Mouse (Mus musculus) lung, postnatal 0 days (tissue): ENCODE data around the gene Gm49361. TPM values are rescaled to one million over a fixed set of nuclear protein-coding genes. Genes with fewer than 3 reads are reported as not detected.

Experiments used
- ATAC-seq: fragments of 200-750 bp; cut with Nextera tagmentation; 2 replicates; pipeline ENCODE4 v1.8.0; 2017; ENCODE audit warnings: moderate library complexity
- DNase-seq: peaks from one replicate; pipeline ENCODE4 v3.0.0-alpha.2; 2016; ENCODE audit warnings: low spot score
- H3K27ac ChIP-seq: fragments of 300-500 bp; sonication (generic); 2 replicates; pipeline ENCODE4 v1.5.1; 2014; ENCODE audit warnings: antibody characterized with exemption, mild to moderate bottlenecking, low read length, mixed read lengths
- H3K27me3 ChIP-seq: fragments of 300-500 bp; sonication (generic); replicated peaks from 2 replicates; pipeline ENCODE4 v1.6.1; 2014; ENCODE audit warnings: low read length, mixed read lengths; ENCODE audit not compliant: insufficient read depth
- H3K36me3 ChIP-seq: fragments of 300-500 bp; sonication (generic); 2 replicates; pipeline ENCODE4 v1.6.1; 2014; ENCODE audit warnings: low read length, mixed read lengths; ENCODE audit not compliant: insufficient read depth
- H3K4me1 ChIP-seq: fragments of 300-500 bp; sonication (generic); 2 replicates; pipeline ENCODE4 v1.6.1; 2014; ENCODE audit warnings: antibody characterized with exemption, low read depth, low read length, mixed read lengths; ENCODE audit not compliant: insufficient read depth
- H3K4me2 ChIP-seq: fragments of 300-500 bp; sonication (generic); replicated peaks from 2 replicates; pipeline ENCODE4 v1.6.1; 2014; ENCODE audit warnings: low read depth, mild to moderate bottlenecking, low read length, moderate library complexity, mixed read lengths
- H3K4me3 ChIP-seq: fragments of 300-500 bp; sonication (generic); 2 replicates; pipeline ENCODE4 v1.5.1; 2014; ENCODE audit warnings: low read depth, low read length
- H3K9ac ChIP-seq: fragments of 300-500 bp; sonication (generic); replicated peaks from 2 replicates; pipeline ENCODE4 v1.6.1; 2014; ENCODE audit warnings: low read depth, mild to moderate bottlenecking
- H3K9me3 ChIP-seq: fragments of 300-500 bp; sonication (generic); 2 replicates; pipeline ENCODE4 v1.6.1; 2016; ENCODE audit warnings: low read length, mixed read lengths
- CTCF ChIP-seq: IDR thresholded peaks from 2 replicates; pipeline ENCODE4 v1.5.1; 2016; ENCODE audit warnings: antibody characterized with exemption, mild to moderate bottlenecking
- EP300 ChIP-seq: IDR thresholded peaks from 2 replicates; pipeline ENCODE4 v1.6.1; 2016; ENCODE audit warnings: antibody characterized with exemption, mild to moderate bottlenecking, control low read depth
- WGBS: fragments of 180-500 bp; shearing (Covaris S2); extraction: QIAGEN DNeasy Blood & Tissue Kit; methylation state at CpG from one replicate; pipeline ENCODE4 v1.1.7; 2014; 5-methylcytosine and 5-hydroxymethylcytosine counted together
- polyA plus RNA-seq: library from polyadenylated mRNA; unstranded; fragments of >200 nt; fragmentation: Nextera tagmentation; extraction: Ambion mirVana; gene quantifications from 2 replicates; pipeline ENCODE4 v1.2.1, GENCODE M21; 2015

The Gm49361 gene
- polyA plus RNA-seq, 1 experiment from 2014 or later: not detected

DNA sequence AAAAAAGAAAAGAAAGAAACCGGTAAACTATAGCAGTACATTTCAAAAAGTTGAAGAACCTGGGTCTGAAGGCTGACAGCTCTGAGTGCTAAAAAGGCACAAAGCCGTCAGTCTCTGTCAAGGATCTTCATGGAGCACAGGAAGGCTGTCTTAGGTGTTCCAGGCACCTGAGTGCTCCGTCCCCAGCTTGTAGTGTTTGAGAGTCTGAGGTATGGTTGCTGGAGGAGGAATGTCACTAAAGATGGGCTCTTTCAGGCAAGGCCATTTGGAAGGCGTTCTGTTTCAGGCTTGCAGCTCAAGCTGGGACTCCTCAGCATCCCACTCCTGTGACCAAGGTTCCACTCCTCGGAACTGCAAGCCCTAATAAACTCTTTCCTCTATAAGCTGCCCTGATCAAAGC is 58.5 kb downstream of the Gm49361 start:
- H3K4me3 ChIP-seq: no peak overlapping the region
- DNase-seq (no peak), ATAC-seq (no peak)
- no peaks in the 10 kb centered on the region for H3K4me1 ChIP-seq
- WGBS: 68% methylated on average over 5 of the region's 5 CpGs
- H3K27me3 ChIP-seq: no peaks in the 10 kb centered on the region
- no peak overlapping the region for H3K9ac ChIP-seq
- H3K4me2 ChIP-seq: no peak overlapping the region
- peaks cover 4% of the 10 kb centered on the region; the same call in 1 of the 2 replicates for H3K36me3 ChIP-seq
- no peaks in the 10 kb centered on the region for H3K9me3 ChIP-seq
- no peak for TF ChIP-seq EP300
- TF ChIP-seq CTCF: no peak
- H3K27ac ChIP-seq: no peak overlapping the region

DNA sequence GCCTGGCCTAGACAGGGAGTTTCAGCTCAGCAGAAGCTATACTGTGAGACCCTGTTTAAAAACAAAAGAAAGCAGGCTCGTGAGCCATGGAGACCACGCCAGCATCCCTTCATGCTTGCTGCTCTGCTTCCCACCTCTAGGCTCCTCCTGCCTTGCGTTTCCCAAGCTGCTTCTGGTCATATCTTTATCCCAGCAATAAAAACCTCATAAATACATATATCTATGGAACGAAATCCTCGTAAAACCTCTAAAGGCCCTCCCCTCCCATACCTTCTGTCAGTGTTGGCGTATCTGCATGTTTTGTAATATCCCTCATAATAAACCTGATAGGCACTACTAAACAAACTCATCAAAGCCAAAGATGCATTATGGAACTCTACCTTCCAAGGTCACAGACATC is 59.3 kb downstream of the Gm49361 start:
- H3K4me1 ChIP-seq: no peaks in the 10 kb centered on the region
- H3K9me3 ChIP-seq: no peaks in the 10 kb centered on the region
- WGBS: 84% methylated on average over 6 of the region's 6 CpGs
- no peak overlapping the region for H3K27ac ChIP-seq
- no peak overlapping the region for H3K4me3 ChIP-seq
- peaks cover 4% of the 10 kb centered on the region; the same call in 1 of the 2 replicates for H3K36me3 ChIP-seq
- no peak overlapping the region for H3K9ac ChIP-seq
- H3K27me3 ChIP-seq: no peaks in the 10 kb centered on the region
- no peak overlapping the region for H3K4me2 ChIP-seq
- DNase-seq: no peak
- TF ChIP-seq CTCF (no peak), EP300 (no peak)
- ATAC-seq: no peak

DNA sequence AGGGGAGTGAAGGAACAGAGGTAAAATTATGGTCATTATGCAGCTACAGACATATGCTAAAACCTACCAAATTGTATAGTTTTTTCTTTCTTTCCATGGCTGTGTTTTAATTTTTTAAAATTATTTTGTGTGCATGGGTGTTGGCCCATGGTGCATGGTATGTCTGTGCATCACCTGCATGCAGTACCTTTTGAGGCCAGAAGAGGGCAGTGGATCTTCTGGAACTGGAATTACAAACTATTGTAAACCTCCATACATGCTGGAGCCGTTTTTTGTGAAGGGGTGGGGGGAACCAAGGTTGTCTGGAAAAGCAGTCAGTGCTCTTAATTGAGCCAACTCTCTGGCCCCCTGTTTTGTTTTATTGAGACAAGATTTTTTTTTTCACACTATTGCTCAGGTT is 61.3 kb downstream of the Gm49361 start:
- TF ChIP-seq EP300 (no peak), CTCF (peak; percentile 90)
- H3K9me3 ChIP-seq: no peaks in the 10 kb centered on the region
- H3K27ac ChIP-seq: no peak overlapping the region
- no peak overlapping the region for H3K9ac ChIP-seq
- no peaks in the 10 kb centered on the region for H3K27me3 ChIP-seq
- WGBS: 0% methylated on average over 1 of the region's 1 CpGs
- no peaks in the 10 kb centered on the region for H3K4me1 ChIP-seq
- no peak overlapping the region for H3K4me3 ChIP-seq
- DNase-seq (peak; percentile 67), ATAC-seq (peak; percentile 54; the same call in 1 of the 2 replicates)
- no peaks in the 10 kb centered on the region for H3K36me3 ChIP-seq
- H3K4me2 ChIP-seq: no peak overlapping the region

GRCm38 (mm10) chr14:57682751-57683150 is 63.2 kb downstream of the Gm49361 start:
- H3K9ac ChIP-seq: no peak overlapping the region
- no peak overlapping the region for H3K27ac ChIP-seq
- no peaks in the 10 kb centered on the region for H3K4me1 ChIP-seq
- H3K4me2 ChIP-seq: no peak overlapping the region
- no peak for DNase-seq
- ATAC-seq: no peak
- 89% methylated on average over 4 of the region's 4 CpGs for WGBS
- no peaks in the 10 kb centered on the region for H3K9me3 ChIP-seq
- no peaks in the 10 kb centered on the region for H3K27me3 ChIP-seq
- H3K36me3 ChIP-seq: no peaks in the 10 kb centered on the region
- no peak overlapping the region for H3K4me3 ChIP-seq
- no peak for TF ChIP-seq EP300
- TF ChIP-seq CTCF: no peak

DNA sequence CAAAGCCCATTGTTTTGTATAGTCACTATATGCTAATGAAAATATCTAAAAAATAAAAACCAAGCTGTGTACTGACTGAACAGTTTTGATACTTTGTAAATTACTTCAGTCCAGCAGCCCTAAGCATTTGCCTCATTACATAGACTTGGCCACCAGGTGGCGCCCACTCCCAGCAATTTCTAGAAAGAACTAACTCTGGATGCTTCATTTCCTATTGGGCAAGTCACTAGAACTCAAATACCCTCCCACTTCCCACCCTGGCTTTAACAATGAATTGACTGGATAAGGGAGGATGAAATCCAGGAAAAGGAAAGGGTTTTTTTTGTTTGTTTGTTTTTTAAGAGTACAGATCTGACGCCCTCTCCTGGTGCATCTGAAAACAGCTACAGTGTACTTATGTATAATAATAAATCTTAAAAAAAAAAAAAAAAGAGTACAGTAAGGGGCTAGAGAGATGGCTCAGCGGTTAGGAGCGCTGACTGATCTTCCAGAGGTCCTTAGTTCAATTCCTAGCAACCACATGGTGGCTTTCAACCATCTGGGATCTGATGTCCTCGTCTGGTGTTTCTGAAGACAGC is 65.9 kb downstream of the Gm49361 start:
- H3K27ac ChIP-seq: no peak overlapping the region
- no peak overlapping the region for H3K4me2 ChIP-seq
- H3K9ac ChIP-seq: no peak overlapping the region
- TF ChIP-seq CTCF (peak; percentile 90), EP300 (peak; percentile 71; the same call in 1 of the 2 replicates)
- no peaks in the 10 kb centered on the region for H3K4me1 ChIP-seq
- no peaks in the 10 kb centered on the region for H3K36me3 ChIP-seq
- no peak overlapping the region for H3K4me3 ChIP-seq
- H3K9me3 ChIP-seq: no peaks in the 10 kb centered on the region
- ATAC-seq (peak; percentile 86), DNase-seq (peak; percentile 94)
- no peaks in the 10 kb centered on the region for H3K27me3 ChIP-seq
- whole genome bisulfite sequencing: 34% methylated on average over 5 of the region's 5 CpGs

DNA sequence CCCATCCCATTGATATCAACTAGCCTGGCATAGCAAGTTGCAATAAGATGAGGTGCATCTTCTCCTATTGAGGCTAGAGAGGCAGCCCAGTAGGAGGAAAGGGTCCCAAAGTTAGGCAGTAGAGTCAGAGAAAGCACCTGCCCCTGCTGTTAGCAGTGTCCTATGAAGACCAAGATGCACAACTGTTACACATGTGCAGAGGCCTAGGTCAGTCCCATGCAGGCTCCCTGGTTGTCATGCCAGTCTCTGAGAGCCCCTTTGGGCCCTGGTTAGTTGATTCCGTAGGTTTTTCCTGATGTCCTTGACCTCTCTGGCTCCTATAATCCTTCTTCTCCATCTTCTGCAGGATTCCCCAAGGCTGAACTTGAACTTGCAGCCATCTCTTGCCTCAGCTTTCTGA is 66.4 kb downstream of the Gm49361 start:
- Histone ChIP-seq H3K9ac (no peak overlapping the region), H3K4me3 (no peak overlapping the region), H3K36me3 (no peaks in the 10 kb centered on the region), H3K27me3 (no peaks in the 10 kb centered on the region), H3K9me3 (no peaks in the 10 kb centered on the region), H3K4me2 (no peak overlapping the region), H3K4me1 (no peaks in the 10 kb centered on the region), H3K27ac (no peak overlapping the region)
- ATAC-seq (no peak), DNase-seq (no peak)
- 20% methylated on average over 1 of the region's 1 CpGs for WGBS
- TF ChIP-seq EP300 (no peak), CTCF (no peak)

GRCm38 (mm10) chr14:57675481-57675880 is 70.4 kb downstream of the Gm49361 start:
- peak; percentile 22 for DNase-seq
- TF ChIP-seq CTCF: no peak
- TF ChIP-seq EP300: no peak
- no peak overlapping the region for H3K4me3 ChIP-seq
- no peaks in the 10 kb centered on the region for H3K9me3 ChIP-seq
- no peaks in the 10 kb centered on the region for H3K36me3 ChIP-seq
- H3K4me1 ChIP-seq: no peaks in the 10 kb centered on the region
- no peak for ATAC-seq
- H3K27ac ChIP-seq: no peak overlapping the region
- no peaks in the 10 kb centered on the region for H3K27me3 ChIP-seq
- H3K4me2 ChIP-seq: no peak overlapping the region
- H3K9ac ChIP-seq: no peak overlapping the region
- 34% methylated on average over 2 of the region's 2 CpGs for WGBS
